Mouse (Mus musculus) adrenal gland, postnatal 0 days (tissue): ENCODE measurements around the gene Ripk1. TPM values are rescaled to one million over a fixed set of nuclear protein-coding genes. Genes with fewer than 3 reads are reported as not detected.

Experiments used
- polyA plus RNA-seq: library from polyadenylated mRNA; unstranded; fragments of >200 nt; fragmentation: Nextera tagmentation; extraction: Ambion mirVana; gene quantifications from 2 replicates; pipeline ENCODE4 v1.2.1, GENCODE M21; 2015

The Ripk1 gene
- polyA plus RNA-seq, result 12.7 and 18.0 TPM in 2 replicates

GRCm38 (mm10) chr13:34002058-34003006, at the start of gene Ripk1, which contains the start of gene Serpinb6a:
Gene Ripk1 (plus strand): TSS chr13:34002363.
Gene Serpinb6a (minus strand): TSS chr13:34002794.

GRCm38 (mm10) chr13:33964206-33965046, 37.7 kb upstream of the Ripk1 start, which contains the start of gene Nqo2:
Gene Nqo2 (plus strand): TSS chr13:33964687.

GRCm38 (mm10) chr13:34037172-34038055, 35.3 kb downstream of the Ripk1 start, which contains the start of gene Bphl:
Gene Bphl (plus strand): TSS chr13:34037597.

GRCm38 (mm10) chr13:34077492-34078271, 75.5 kb downstream of the Ripk1 start, which contains the start of gene Tubb2a:
Gene Tubb2a (minus strand): TSS chr13:34078007.

Other genes starting within 250 kb of the Ripk1 start
- gene Serpinb6e, start 159.0 kb upstream of the Ripk1 start, polyA plus RNA-seq, result 0.08 TPM in 1 of 2 replicates, not detected in the other
- 0.86 and 3.1 TPM in 2 replicates for gene Serpinb6c, start 96.7 kb upstream of the Ripk1 start, polyA plus RNA-seq
- 39.7 and 54.2 TPM in 2 replicates for gene Nqo2, start 37.7 kb upstream of the Ripk1 start, polyA plus RNA-seq
- 205 and 267 TPM in 2 replicates for gene Serpinb6a, start 431 bp downstream of the Ripk1 start, polyA plus RNA-seq
- 68.8 and 124 TPM in 2 replicates for gene Bphl, start 35.2 kb downstream of the Ripk1 start, polyA plus RNA-seq
- 153 and 442 TPM in 2 replicates for gene Tubb2a, start 75.6 kb downstream of the Ripk1 start, polyA plus RNA-seq
- gene Tubb2b, start 128.1 kb downstream of the Ripk1 start, polyA plus RNA-seq, result 32.6 and 114 TPM in 2 replicates
- 98.8 and 136 TPM in 2 replicates for gene Psmg4, start 160.6 kb downstream of the Ripk1 start, polyA plus RNA-seq